Mouse (Mus musculus) gastrocnemius, postnatal 36 days (tissue): ENCODE measurements around the gene Slc5a5. TPM values are rescaled to one million over a fixed set of nuclear protein-coding genes. Genes with fewer than 3 reads are reported as not detected.

Experiments used
- DNase-seq, 2 experiments: peaks; one replicate each; pipeline ENCODE4 v3.0.0; 2022
- intact Hi-C: fragments of 180-260 bp; cut with DNase I; formaldehyde crosslinking; loops from one replicate; pipeline ENCODE4 v1.15.1; 2025
- total RNA-seq, 2 experiments: library from RNA; stranded (reverse); gene quantifications; 2 replicates each; pipeline ENCODE4 v1.2.3; 2021

Slc5a5 gene
- total RNA-seq, 2 experiments from 2014 or later: 0.10 TPM; not detected in 1

- intact Hi-C loops: no loop called here
- peak in 1 of 2 experiments; percentile 3 for DNase-seq
Measured at GRCm38 (mm10) chr8:70863956-70864711, 28.4 kb downstream of the Slc5a5 start.

- intact Hi-C loops: no loop called here
- no peak for DNase-seq
Measured at GRCm38 (mm10) chr8:70862824-70863641, 29.5 kb downstream of the Slc5a5 start, which contains the start of gene Kcnn1. Gene Kcnn1, minus strand, starts transcription at chr8:70863258.

- intact Hi-C loops: no loop called here
Measured at GRCm38 (mm10) chr8:70857516-70857915, 35.0 kb downstream of the Slc5a5 start.

GRCm38 (mm10) chr8:70856541-70857197 is 35.9 kb downstream of the Slc5a5 start:
- intact Hi-C loops: no loop called here
- DNase-seq: peak; percentile 71 to 76

More at GRCm38 (mm10) chr8:70857516-70857915, 35.0 kb downstream of the Slc5a5 start:
- DNase-seq: no peak

GRCm38 (mm10) chr8:70856028-70856427 is 36.5 kb downstream of the Slc5a5 start:
- intact Hi-C loops: no loop called here
- no peak for DNase-seq

GRCm38 (mm10) chr8:70853863-70854262 is 38.7 kb downstream of the Slc5a5 start:
- intact Hi-C loops: no loop called here

GRCm38 (mm10) chr8:70852595-70853231 is 39.8 kb downstream of the Slc5a5 start:
- intact Hi-C loops: no loop called here
- DNase-seq: no peak

More at GRCm38 (mm10) chr8:70853863-70854262, 38.7 kb downstream of the Slc5a5 start:
- DNase-seq: no peak

- intact Hi-C loops: no loop called here
- DNase-seq: no peak
Measured at GRCm38 (mm10) chr8:70851837-70852236, 40.7 kb downstream of the Slc5a5 start.

GRCm38 (mm10) chr8:70850947-70851346 is 41.6 kb downstream of the Slc5a5 start:
- intact Hi-C loops: no loop called here

GRCm38 (mm10) chr8:70850132-70850845 is 42.3 kb downstream of the Slc5a5 start:
- no peak for DNase-seq
- intact Hi-C loops: no loop called here

More at GRCm38 (mm10) chr8:70850947-70851346, 41.6 kb downstream of the Slc5a5 start:
- no peak for DNase-seq

GRCm38 (mm10) chr8:70849333-70849990 is 43.1 kb downstream of the Slc5a5 start:
- peak in 1 of 2 experiments; percentile 71 for DNase-seq
- intact Hi-C loops: loop anchor here (5.0 kb wide), 1 partner anchor 37 kb away; no protein-coding TSS in a partner anchor

- intact Hi-C loops: loop anchor here (5.0 kb wide), 1 partner anchor 34 kb away; no protein-coding TSS in a partner anchor
- DNase-seq: no peak
Measured at GRCm38 (mm10) chr8:70846371-70847154, 46.0 kb downstream of the Slc5a5 start.

GRCm38 (mm10) chr8:70845108-70845507 is 47.4 kb downstream of the Slc5a5 start:
- intact Hi-C loops: loop anchor here (5.0 kb wide), 1 partner anchor 33 kb away; no protein-coding TSS in a partner anchor
- DNase-seq: no peak

GRCm38 (mm10) chr8:70844523-70844922 is 48.0 kb downstream of the Slc5a5 start:
- intact Hi-C loops: loop anchor here (1.0 to 5.0 kb wide), 2 partner anchors 25 to 72 kb away; no protein-coding TSS in a partner anchor
- peak; percentile 86 to 91 for DNase-seq

GRCm38 (mm10) chr8:70843941-70844340 is 48.6 kb downstream of the Slc5a5 start:
- intact Hi-C loops: loop anchor here (1.0 to 5.0 kb wide), 2 partner anchors 25 to 72 kb away; no protein-coding TSS in a partner anchor
- DNase-seq: no peak

- no peak for DNase-seq
- intact Hi-C loops: loop anchor here (5.0 kb wide), 1 partner anchor 71 kb away; no protein-coding TSS in a partner anchor
Measured at GRCm38 (mm10) chr8:70843214-70843773, 49.3 kb downstream of the Slc5a5 start.

- no peak for DNase-seq
- intact Hi-C loops: loop anchor here (5.0 kb wide), 1 partner anchor 70 kb away; no protein-coding TSS in a partner anchor
Measured at GRCm38 (mm10) chr8:70842484-70842883, 50.1 kb downstream of the Slc5a5 start.
